Mouse (Mus musculus): ENCODE measurements around the gene Atp8a1. TPM values are rescaled to one million over a fixed set of nuclear protein-coding genes. Genes with fewer than 3 reads are reported as not detected.

The Atp8a1 gene
- polyA plus RNA-seq, 1 experiment from 2014 or later = 36.4 TPM

Small RNA genes lying within 50 kb of the gene (microRNA-seq; reads per million reads assigned to microRNA genes)
- gene Gm23617 = not detected

Other genes with a start within 250 kb of the Atp8a1 start
- 17.2 and 17.6 TPM in 2 replicates for gene Shisa3, start 239.6 kb downstream of the Atp8a1 start, polyA plus RNA-seq (2015; fragmentation: Nextera tagmentation; extraction: Ambion mirVana)
- not detected in 2 replicates for gene Gm5108, start 94.2 kb upstream of the Atp8a1 start, polyA plus RNA-seq (2015; fragmentation: Nextera tagmentation; extraction: Ambion mirVana)
- not detected in 2 replicates for gene Gm21905, start 99.0 kb upstream of the Atp8a1 start, polyA plus RNA-seq (2015; fragmentation: Nextera tagmentation; extraction: Ambion mirVana)
- not detected in 2 replicates for gene Grxcr1, start 184.4 kb upstream of the Atp8a1 start, polyA plus RNA-seq (2015; fragmentation: Nextera tagmentation; extraction: Ambion mirVana)

Measured in midbrain, embryonic 13.5 days (tissue).